Mouse (Mus musculus): ENCODE results near the gene Atp8b5. TPM values are rescaled to one million over a fixed set of nuclear protein-coding genes. Genes with fewer than 3 reads are reported as not detected.
A peak's percentile ranks its signal among the peaks of the same experiment; 100 is the strongest.

Atp8b5 gene
- total RNA-seq (2021): under 1 TPM; 0.36 to 0.73 TPM
- long read RNA-seq, experiment 1: 0 reads
- long read RNA-seq, experiment 2, partial matches to known transcripts: 0 of 1 reads
- long read RNA-seq, experiment 2, other reads (novel, unspliced or antisense): 1 of 1 reads

DNA sequence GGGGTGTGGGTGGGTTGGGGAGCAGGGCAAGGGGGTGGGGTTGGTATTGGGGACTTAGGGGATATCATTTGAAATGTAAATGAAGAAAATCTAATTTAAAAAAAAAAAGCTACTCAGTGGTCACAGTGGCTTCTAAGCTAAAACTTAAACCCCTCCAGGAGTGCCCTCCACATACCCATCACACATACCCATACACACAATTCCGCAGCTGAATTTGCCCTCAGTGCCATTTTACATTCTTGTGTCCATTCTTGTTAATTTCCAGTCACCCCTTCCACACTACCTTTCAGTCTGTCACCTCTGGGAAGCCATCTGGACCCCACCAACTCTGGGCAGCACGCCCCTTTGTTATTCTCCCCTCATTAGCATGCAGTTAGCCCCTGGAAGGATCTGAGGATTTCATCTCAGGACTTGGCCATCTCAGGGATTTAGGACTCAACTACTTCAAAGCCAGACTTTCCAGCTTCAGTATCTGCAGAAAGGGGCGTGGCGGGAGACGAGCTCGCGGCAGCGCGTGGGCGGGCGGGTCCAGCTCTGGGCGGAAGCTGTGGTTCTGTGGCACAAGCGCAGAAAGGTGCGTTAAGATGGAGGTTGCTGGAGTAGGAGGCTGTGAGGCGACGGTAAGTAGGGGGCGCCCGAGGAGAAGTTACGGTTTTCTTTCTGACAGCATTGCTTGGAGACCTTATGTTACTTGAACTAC lies at the start of gene Atp8b5:
TSS of gene Atp8b5 (plus strand) at position 537 of the 700 bp plus-strand sequence.
- peak; percentile 88 for DNase-seq

DNA sequence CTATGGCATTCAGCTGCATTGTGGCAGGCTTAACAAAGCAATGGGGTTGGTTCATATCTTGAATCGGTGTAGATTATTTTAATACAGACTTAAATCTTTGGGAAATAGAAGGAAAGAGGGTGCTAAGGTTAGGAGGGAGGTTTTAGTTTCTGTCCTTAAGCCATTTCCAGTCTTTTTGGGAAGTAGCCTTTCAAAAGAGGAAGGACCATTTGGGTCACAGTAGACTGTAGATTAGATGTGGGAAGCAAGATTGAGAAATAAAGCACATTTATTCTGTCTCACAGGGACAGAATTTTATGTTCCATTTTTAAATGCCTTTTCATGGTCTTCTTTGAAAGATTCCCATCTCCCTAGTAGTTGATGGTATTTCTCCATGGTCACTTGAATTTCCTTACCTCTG lies 49.0 kb upstream of the Atp8b5 start:
- no peak for DNase-seq

GRCm38 (mm10) chr4:43231821-43232220 lies 35.1 kb upstream of the Atp8b5 start:
- no peak for DNase-seq

- no peak for DNase-seq
Observed at GRCm38 (mm10) chr4:43232985-43233384, 34.0 kb upstream of the Atp8b5 start.

DNA sequence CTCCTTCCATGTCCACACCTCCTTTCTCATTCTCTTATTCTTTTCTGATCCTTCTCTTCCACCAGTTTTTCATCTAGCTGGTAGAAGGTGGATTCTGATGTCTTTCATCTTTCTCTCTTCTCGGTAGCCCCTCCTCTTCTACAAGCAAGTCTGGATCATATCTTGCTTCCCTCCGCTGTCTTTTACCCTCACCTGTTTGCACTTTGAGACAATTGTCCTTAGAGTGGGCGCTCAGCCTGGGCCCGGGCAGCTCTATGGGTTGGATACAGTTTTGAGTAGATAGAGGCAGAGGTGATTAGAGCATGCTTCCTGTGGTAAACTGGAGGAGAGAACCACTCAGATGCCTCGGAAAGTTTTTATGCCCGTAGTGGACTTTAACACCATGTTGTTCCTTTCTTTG lies 33.5 kb upstream of the Atp8b5 start:
- no peak for DNase-seq

DNA sequence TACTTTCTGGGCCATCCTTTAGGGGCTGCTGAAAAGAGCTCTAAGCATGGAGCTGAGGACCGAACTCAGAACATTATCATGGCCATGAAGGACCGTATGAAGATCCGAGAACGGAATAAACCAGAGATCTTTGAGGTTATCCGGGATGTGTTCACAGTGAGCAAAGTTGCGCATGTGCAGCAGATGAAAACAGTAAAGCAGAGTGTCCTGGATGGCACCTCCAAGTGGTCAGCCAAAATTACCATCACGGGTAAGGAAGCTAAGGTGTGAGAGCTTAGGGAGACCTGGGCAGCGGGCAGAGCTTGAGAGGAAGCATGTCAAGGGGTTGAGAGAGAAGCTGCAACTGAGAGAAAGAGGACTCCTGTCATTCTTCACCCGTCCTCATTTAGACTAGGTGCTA lies 30.1 kb upstream of the Atp8b5 start:
- DNase-seq: no peak

DNA sequence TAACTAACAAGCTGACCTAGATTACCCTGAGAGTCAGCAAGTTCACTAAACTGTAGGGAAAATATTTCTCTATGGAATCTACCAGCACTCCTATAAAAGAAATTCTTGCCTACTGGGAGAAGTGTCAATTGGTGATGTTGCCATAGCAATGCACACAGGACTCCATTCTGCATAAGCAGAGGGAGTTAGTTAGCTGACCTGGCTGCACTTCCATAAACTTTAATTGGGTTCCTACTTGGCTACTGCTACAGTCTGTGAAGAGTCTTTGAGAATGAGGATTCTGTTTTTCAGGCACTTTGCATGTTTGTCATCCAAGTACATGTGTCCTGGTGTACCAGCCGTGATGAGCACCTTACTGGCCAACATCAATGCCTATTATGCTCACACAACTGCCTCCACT lies 26.2 kb upstream of the Atp8b5 start:
- DNase-seq: no peak

- DNase-seq: peak; percentile 9
Observed at GRCm38 (mm10) chr4:43244022-43244421, 22.9 kb upstream of the Atp8b5 start.

GRCm38 (mm10) chr4:43245776-43246175 lies 21.2 kb upstream of the Atp8b5 start:
- DNase-seq: peak; percentile 37

GRCm38 (mm10) chr4:43248026-43248425 lies 18.9 kb upstream of the Atp8b5 start:
- DNase-seq: no peak

- DNase-seq: no peak
Observed at GRCm38 (mm10) chr4:43248909-43249308, 18.1 kb upstream of the Atp8b5 start.

DNA sequence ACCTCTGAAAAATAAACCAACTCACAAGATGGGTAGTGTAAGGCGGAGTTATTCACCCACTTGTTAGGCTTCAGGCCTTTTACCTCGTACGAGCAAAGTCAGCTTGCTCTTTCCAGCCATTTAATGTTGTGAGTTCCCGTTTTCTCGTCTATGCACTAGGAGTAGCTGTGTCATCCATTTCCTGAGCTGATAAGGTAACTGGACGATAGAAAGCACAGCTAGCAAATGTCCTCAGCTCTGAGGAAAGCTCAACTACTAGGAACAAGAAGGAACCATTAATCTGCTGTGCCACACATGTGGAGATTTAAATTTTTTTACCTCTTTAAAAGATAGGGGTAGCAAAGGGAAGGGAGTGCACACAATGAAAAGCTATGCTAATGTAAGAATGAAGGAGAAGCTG lies 15.7 kb upstream of the Atp8b5 start:
- no peak for DNase-seq

- no peak for DNase-seq
Observed at GRCm38 (mm10) chr4:43257040-43257439, 9.9 kb upstream of the Atp8b5 start.

- no peak for DNase-seq
Observed at GRCm38 (mm10) chr4:43258556-43258955, 8.4 kb upstream of the Atp8b5 start.

- DNase-seq: no peak
Observed at GRCm38 (mm10) chr4:43259435-43259834, 7.5 kb upstream of the Atp8b5 start.

DNA sequence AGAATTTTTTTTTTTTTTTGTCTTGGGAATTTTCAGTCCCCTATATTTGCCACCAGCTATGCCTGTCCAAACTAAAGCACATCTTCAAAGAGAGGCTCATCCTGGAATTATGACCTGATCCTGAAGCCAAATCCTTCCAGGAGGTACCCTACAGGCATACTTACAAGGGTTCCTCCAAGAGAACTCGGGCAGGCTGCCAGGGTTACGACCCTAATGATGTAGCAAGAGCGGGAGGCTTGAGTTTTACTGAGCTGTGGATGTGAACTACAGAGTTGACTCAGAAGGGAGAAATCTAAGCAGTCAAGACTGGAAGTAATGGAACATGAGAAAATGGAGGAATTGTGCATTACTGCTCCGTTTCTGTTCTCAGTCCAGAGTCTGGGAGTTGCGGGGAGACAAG lies 6.9 kb upstream of the Atp8b5 start:
- peak; percentile 13 for DNase-seq

- DNase-seq: no peak
Observed at GRCm38 (mm10) chr4:43262821-43263220, 4.1 kb upstream of the Atp8b5 start.

GRCm38 (mm10) chr4:43266146-43266545 lies 813 bp upstream of the Atp8b5 start:
- no peak for DNase-seq

- no peak for DNase-seq
Observed at GRCm38 (mm10) chr4:43267323-43267658, 332 bp downstream of the Atp8b5 start.

DNA sequence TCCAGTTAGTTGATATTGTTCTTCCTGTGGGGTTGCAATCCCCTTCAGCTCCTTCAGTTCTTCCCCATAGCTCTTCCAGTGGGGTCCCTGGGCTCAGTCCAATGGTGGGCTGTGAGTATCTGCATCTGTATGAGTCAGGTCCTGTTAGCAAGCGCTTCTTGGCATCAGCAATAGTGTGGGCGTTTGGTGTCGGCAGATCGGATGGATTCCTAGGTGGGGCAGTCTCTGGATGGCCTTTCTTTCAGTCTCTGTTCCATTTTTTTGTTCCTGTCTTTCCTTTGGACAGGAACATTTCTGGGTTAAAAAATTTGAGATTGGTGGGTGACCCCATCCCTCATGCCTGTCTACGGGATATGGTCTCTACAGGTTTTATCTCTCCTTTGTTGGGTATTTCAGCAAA lies 18.5 kb downstream of the Atp8b5 start:
- DNase-seq: no peak

DNA sequence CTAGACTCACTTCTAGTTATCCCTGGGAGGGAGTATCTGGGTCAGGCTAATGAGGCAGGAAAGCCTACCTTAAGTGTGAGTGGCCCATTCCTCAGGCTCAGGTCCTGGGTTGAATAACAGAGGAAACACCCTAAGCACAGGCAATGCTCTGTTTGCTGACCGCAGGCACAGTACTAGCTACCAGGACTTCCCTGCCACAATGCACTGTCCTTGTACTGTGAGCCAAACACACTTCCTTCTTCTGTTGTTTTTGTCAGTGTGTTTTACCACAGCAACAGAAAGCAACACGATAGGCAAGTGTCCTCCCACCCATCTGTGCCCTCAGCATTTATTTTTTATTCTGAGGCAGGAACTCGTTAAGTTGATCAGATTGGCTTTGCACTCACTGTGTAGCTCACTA lies 20.3 kb downstream of the Atp8b5 start:
- DNase-seq: no peak

GRCm38 (mm10) chr4:43294001-43294400 lies 27.0 kb downstream of the Atp8b5 start:
- peak; percentile 5 for DNase-seq

GRCm38 (mm10) chr4:43309696-43310338 lies 42.9 kb downstream of the Atp8b5 start:
- DNase-seq: no peak

DNA sequence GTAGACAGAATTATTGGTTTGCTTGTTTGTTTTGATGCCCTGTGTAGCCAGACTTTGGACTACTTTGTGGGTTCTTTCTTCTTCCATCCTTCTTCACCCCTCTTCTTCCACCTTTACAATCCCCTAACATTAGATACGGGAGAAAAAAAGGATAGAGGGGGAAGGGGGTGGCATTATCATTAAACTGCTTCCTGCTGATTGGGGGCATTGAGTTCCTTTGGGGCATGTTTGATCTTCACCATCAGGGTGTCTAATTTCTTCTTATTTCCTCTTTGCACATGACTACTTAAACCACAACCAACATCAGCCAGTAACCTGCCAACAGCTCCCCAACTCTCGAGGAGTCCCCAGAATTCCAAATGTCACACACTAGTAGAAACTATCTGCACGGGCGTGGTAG lies 54.6 kb downstream of the Atp8b5 start:
- DNase-seq: no peak

All from adrenal gland, postnatal 10 days (tissue).